Mouse (Mus musculus): ENCODE data around the gene Sars.

DNA sequence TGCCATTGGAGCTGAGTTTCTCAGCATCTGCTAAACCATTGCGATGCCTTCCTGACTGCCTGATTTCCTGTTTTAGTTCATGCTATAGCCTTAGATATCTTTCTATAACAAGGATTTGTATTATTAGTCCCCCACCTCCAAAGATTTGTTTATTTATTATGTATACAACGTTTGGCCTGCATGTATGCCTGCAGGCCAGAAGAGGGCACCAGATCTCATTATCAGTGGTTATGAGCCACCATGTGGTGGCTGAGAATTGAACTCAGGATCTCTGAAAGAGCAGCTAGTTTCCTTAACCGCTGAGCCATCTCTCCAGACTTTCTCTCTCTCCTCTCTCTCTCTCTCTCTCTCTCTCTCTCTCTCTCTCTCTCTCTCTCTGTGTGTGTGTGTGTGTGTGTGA lies 45.0 kb upstream of the Sars start:
- TF ChIP-seq POLR2A (IDR thresholded peaks at IDR 0.05; ENCODE audit: low read depth, low read length) (no peak), CTCF (IDR thresholded peaks at IDR 0.05; ENCODE audit: extremely low read depth, insufficient read length, insufficient replicate concordance, low read depth, low read length) (no peak)
